Mouse (Mus musculus) skeletal muscle tissue, postnatal 0 days (tissue): ENCODE data around the gene Olfr512. TPM values are rescaled to one million over a fixed set of nuclear protein-coding genes. Genes with fewer than 3 reads are reported as not detected.

Experiments used
- polyA plus RNA-seq: library from polyadenylated mRNA; unstranded; fragments of >200 nt; fragmentation: Nextera tagmentation; extraction: Ambion mirVana; gene quantifications from 2 replicates; pipeline ENCODE4 v1.2.1, GENCODE M21; 2015

Olfr512 gene
- polyA plus RNA-seq = not detected in 2 replicates

GRCm38 (mm10) chr7:108713020-108713419 is at the start of gene Olfr512:
Gene Olfr512 (plus strand): TSS chr7:108713320.

GRCm38 (mm10) chr7:108666118-108666517 is 47.0 kb upstream of the Olfr512 start, which contains the start of gene Olfr510:
Gene Olfr510 (plus strand): TSS chr7:108666418.

DNA sequence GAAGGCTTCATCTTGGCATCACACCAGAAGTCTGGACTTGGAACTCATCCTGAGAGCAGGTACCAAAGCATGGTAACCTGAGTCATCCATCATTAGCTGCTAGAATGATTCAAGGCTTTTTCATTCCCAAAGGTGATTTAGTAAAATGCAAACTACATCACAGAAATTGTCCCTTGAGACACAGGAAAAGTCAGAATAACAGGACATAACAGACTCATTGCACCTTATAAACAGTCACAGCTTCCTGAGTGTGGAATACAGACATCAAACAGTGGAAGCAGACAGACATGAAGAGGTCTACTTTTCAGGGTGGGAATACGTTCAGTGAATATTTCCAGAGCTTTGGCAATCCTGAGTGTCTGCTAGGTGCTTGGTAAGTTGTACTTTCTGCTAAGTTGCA is 37.6 kb downstream of the Olfr512 start, which contains the start of gene Olfr513:
Gene Olfr513, plus strand, starts transcription at position 301 of the 400 bp plus-strand sequence.

Other genes starting within 250 kb of the Olfr512 start
- gene Olfr498, start 248.0 kb upstream of the Olfr512 start, polyA plus RNA-seq = not detected in 2 replicates
- gene Olfr502, start 188.3 kb upstream of the Olfr512 start, polyA plus RNA-seq = not detected in 2 replicates
- not detected in 2 replicates for gene Olfr503, start 168.8 kb upstream of the Olfr512 start, polyA plus RNA-seq
- gene Olfr504, start 147.5 kb upstream of the Olfr512 start, polyA plus RNA-seq = not detected in 2 replicates
- gene Olfr506, start 102.5 kb upstream of the Olfr512 start, polyA plus RNA-seq = not detected in 2 replicates
- gene Olfr507, start 91.5 kb upstream of the Olfr512 start, polyA plus RNA-seq = not detected in 2 replicates
- gene Olfr508, start 83.3 kb upstream of the Olfr512 start, polyA plus RNA-seq = not detected in 2 replicates
- gene Olfr509, start 61.4 kb upstream of the Olfr512 start, polyA plus RNA-seq = 0.04 TPM in 1 of 2 replicates, not detected in the other
- gene Olfr510, start 46.9 kb upstream of the Olfr512 start, polyA plus RNA-seq = not detected in 2 replicates
- gene Olfr513, start 37.7 kb downstream of the Olfr512 start, polyA plus RNA-seq = not detected in 2 replicates
- gene Olfr514, start 112.7 kb downstream of the Olfr512 start, polyA plus RNA-seq = not detected in 2 replicates
- gene Olfr516, start 137.2 kb downstream of the Olfr512 start, polyA plus RNA-seq = not detected in 2 replicates
- gene Olfr517, start 159.1 kb downstream of the Olfr512 start, polyA plus RNA-seq = not detected in 2 replicates
- gene Olfr518, start 171.7 kb downstream of the Olfr512 start, polyA plus RNA-seq = not detected in 2 replicates
- not detected in 2 replicates for gene Olfr519, start 181.1 kb downstream of the Olfr512 start, polyA plus RNA-seq
- gene Nlrp10, start 216.9 kb downstream of the Olfr512 start, polyA plus RNA-seq = 0.10 and 0.72 TPM in 2 replicates
- gene Eif3f, start 221.1 kb downstream of the Olfr512 start, polyA plus RNA-seq = 54.4 and 64.3 TPM in 2 replicates
- 2.8 and 3.0 TPM in 2 replicates for gene Tub, start 237.0 kb downstream of the Olfr512 start, polyA plus RNA-seq